Comparison of ENCODE assay signal across 8 mouse cellular contexts in the genomic region with DNA sequence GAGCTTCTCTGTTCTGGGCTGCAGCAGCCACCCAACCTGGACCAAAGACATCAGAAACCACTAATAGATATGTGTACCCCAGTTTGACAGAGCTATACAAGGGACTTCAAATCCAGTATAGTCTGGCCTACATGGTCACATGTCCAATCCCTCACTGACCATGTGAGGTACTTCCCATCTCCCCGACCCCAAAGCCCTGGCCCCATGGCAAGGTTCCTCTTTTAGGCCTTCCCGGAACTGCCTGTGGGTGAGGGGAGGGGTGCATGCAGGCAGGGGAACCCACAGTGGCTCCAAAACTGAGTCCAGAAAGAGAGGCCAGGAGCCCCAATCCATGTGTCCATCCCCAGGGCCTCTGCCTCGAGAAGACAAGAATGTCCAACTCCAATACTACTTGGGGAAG. TPM values are rescaled to one million over a fixed set of nuclear protein-coding genes. Genes with fewer than 3 reads are reported as not detected.
DNase-seq lines count a peak whose midpoint lies in the region; ATAC-seq lines count a peak whose summit lies in the region.

No protein-coding gene starts in this region.

- H3K36me3 ChIP-seq in lung, embryonic 16.5 days (ENCODE audit: control insufficient read depth, insufficient read depth, low read length): no peaks in the 10 kb centered on the region; the same call in 1 of the 2 replicates
- peaks cover 7% of the 10 kb centered on the region; the same call in 1 of the 2 replicates for H3K36me3 ChIP-seq in forebrain, embryonic 16.5 days (ENCODE audit: control insufficient read depth, insufficient read depth)

- peak overlapping the region; percentile 41; the same call in 1 of the 2 replicates for H3K9ac ChIP-seq in lung, embryonic 16.5 days (ENCODE audit: low read length)
- no peak overlapping the region for H3K9ac ChIP-seq in forebrain, embryonic 16.5 days (replicated peaks; ENCODE audit: low read depth, low read length)

- 52% methylated on average over 3 of the region's 3 CpGs for WGBS in lung, embryonic 16.5 days
- WGBS in forebrain, embryonic 16.5 days: 62% methylated on average over 3 of the region's 3 CpGs

- H3K4me2 ChIP-seq in lung, embryonic 16.5 days (ENCODE audit: low read depth, low read length): no peak overlapping the region
- no peak overlapping the region for H3K4me2 ChIP-seq in forebrain, embryonic 16.5 days (ENCODE audit: low read length)

- peak overlapping the region; percentile 76 for H3K27ac ChIP-seq in lung, embryonic 16.5 days (ENCODE audit: low read length)
- no peak overlapping the region for H3K27ac ChIP-seq in forebrain, embryonic 16.5 days (ENCODE audit: low read length)

- ATAC-seq in lung, embryonic 16.5 days (ENCODE audit: low read depth): no peak
- no peak for ATAC-seq in CD4-positive, CD25-positive, alpha-beta regulatory T cell, adult 4 months
- no peak for ATAC-seq in forebrain, embryonic 16.5 days

- no peak overlapping the region for H3K4me3 ChIP-seq in lung, embryonic 16.5 days (ENCODE audit: low read length)
- no peak overlapping the region for H3K4me3 ChIP-seq in forebrain, embryonic 16.5 days (replicated peaks; ENCODE audit: low read length)

- intact Hi-C loops in left cerebral cortex, postnatal 36 days (cut with DNase I): no loop called here

- peaks cover 45% of the 10 kb centered on the region for H3K4me1 ChIP-seq in lung, embryonic 16.5 days (replicated peaks; ENCODE audit: control insufficient read depth, insufficient read depth, low read length)
- peaks cover 57% of the 10 kb centered on the region for H3K4me1 ChIP-seq in forebrain, embryonic 16.5 days (replicated peaks; ENCODE audit: control insufficient read depth, insufficient read depth, low read length)

- peak; percentile 52 for DNase-seq in gastrocnemius, postnatal 25 days
- DNase-seq in gastrocnemius, adult 8-10 months (ENCODE audit: low spot score in 2 of 2): no peak
- DNase-seq in thymus, postnatal 4 days: peak; percentile 23
- no peak for DNase-seq in thymus, adult 18-20 months
- DNase-seq in left cerebral cortex, postnatal 36 days (ENCODE audit: low spot score in 2 of 2): no peak

- no peaks in the 10 kb centered on the region for H3K27me3 ChIP-seq in lung, embryonic 16.5 days (ENCODE audit: control insufficient read depth, insufficient read depth, low read depth, low read length)
- no peaks in the 10 kb centered on the region for H3K27me3 ChIP-seq in forebrain, embryonic 16.5 days (replicated peaks; ENCODE audit: control insufficient read depth, insufficient read depth, low read length)

- no peaks in the 10 kb centered on the region for H3K9me3 ChIP-seq in lung, embryonic 16.5 days (ENCODE audit: control insufficient read depth, low read length)
- H3K9me3 ChIP-seq in forebrain, embryonic 16.5 days (ENCODE audit: control insufficient read depth, low read length): no peaks in the 10 kb centered on the region

RNA-seq across cellular contexts. Expression of a gene that starts 6.8 kb away (rescaled TPM):
- total RNA-seq in gastrocnemius, postnatal 25 days (2021): 1 to 10 TPM; 6.1 to 7.8 TPM
- 1 to 10 TPM; 2.6 to 5.2 (median 3.4) TPM for total RNA-seq in gastrocnemius, adult 8-10 months (2022)
- 27.9 and 29.4 TPM in 2 replicates for polyA plus RNA-seq in lung, embryonic 16.5 days (2015; fragmentation: Nextera tagmentation; extraction: Ambion mirVana)
- polyA plus RNA-seq in CD4-positive, CD25-positive, alpha-beta regulatory T cell, adult 4 months (2017; shearing (Covaris generic)): 1 to 10 TPM; 4.9 to 6.7 TPM
- 100 to 1,000 TPM; 257 to 267 TPM for total RNA-seq in left cerebral cortex, postnatal 36 days (2021)
- 68.7 and 68.9 TPM in 2 replicates for polyA plus RNA-seq in forebrain, embryonic 16.5 days (2015; fragmentation: Nextera tagmentation; extraction: Ambion mirVana)

RNA-seq across cellular contexts. Expression of a gene that starts 35.0 kb away (rescaled TPM):
- total RNA-seq in gastrocnemius, postnatal 25 days (2021): 1 to 10 TPM; 2.7 to 5.5 TPM
- total RNA-seq in gastrocnemius, adult 8-10 months (2022): 1 to 10 TPM; 2.0 to 2.9 (median 2.4) TPM
- polyA plus RNA-seq in lung, embryonic 16.5 days (2015; fragmentation: Nextera tagmentation; extraction: Ambion mirVana): 24.9 and 25.8 TPM in 2 replicates
- polyA plus RNA-seq in CD4-positive, CD25-positive, alpha-beta regulatory T cell, adult 4 months (2017; shearing (Covaris generic)): 10 to 100 TPM; 24.2 to 26.2 TPM
- total RNA-seq in left cerebral cortex, postnatal 36 days (2021): 10 to 100 TPM; 22.6 to 23.6 TPM
- 23.3 and 25.6 TPM in 2 replicates for polyA plus RNA-seq in forebrain, embryonic 16.5 days (2015; fragmentation: Nextera tagmentation; extraction: Ambion mirVana)

Comparison
In these comparisons a context has a peak if more than half of its experiments do, and no peak if none do; other contexts are left out.
1. DNase-seq: peak in gastrocnemius, postnatal 25 days (single experiment) and thymus, postnatal 4 days (single experiment); none in gastrocnemius, adult 8-10 months (0 of 2), thymus, adult 18-20 months (0 of 2) and left cerebral cortex, postnatal 36 days (0 of 2).
2. RNA of a gene that starts 6.8 kb away (total RNA-seq): 257 to 267 TPM in left cerebral cortex, postnatal 36 days; 6.1 to 7.8 TPM in gastrocnemius, postnatal 25 days and 2.6 to 5.2 TPM in gastrocnemius, adult 8-10 months; every median in the first group is over 10 times any median in the second.